Mouse (Mus musculus) 3134 (cell line): ENCODE results near the gene Gm37240.
"Not testable (repeated sequence)": the region's sequence is repeated elsewhere in the genome, so short reads cannot be mapped to it uniquely, and the experiment has no call there.

Experiments
- DNase-seq: peaks from one replicate; pipeline ENCODE4 v3.0.0-alpha.2; 2011; ENCODE audit warnings: low spot score; ENCODE audit not compliant: insufficient read length; ENCODE audit errors: extremely low read depth

The Gm37240 gene

DNA sequence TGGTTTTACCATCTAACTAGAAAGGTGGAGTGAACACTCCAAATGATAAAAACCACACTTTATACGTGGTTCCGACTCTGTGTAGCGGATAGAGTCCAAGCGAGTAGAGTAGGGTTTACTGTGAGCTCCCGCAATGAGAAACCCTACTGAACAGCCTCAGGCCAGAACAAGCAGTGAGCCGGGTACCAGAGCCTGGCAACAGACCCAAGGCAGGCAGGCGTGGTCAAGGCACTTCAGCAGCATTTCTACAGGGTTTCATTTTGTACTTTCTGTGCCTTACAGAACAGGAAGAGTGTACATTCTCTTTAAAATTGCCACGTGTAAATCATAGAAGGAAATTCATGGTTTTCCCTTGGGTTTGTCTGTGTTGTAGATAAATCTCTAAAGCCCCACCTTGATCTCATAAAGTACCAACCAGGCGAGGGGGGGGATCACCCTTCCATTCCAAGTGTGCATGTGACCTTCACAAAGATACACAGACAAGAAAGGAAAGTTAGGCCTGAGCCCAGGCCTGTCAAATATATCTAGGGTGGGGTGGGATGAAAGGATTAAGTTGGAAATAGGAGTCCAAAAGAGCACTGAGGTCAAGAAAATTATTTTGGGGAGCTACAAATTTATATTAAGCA is 1285.3 kb downstream of the Gm37240 start:
- DNase-seq: no peak

DNA sequence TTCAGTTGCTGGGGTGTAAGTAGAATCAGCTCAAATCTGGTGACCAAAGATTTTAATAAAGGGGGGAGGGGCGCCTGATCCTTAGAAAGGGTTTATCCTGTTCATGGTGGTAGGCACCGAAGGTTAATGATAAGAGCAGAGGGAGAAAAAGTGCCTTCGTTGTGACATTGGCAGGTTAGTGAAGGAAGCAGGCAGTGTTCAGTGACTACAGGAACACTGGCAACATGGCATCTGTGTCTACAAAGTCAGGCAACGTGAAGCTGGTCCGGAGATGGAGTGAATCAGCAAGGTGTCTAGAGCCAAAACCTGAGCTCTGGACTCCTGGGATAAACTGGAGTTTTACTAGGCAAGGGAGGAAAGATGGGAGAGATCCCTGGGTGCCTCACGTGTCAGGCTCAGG is 1288.6 kb downstream of the Gm37240 start:
- DNase-seq: no peak

DNA sequence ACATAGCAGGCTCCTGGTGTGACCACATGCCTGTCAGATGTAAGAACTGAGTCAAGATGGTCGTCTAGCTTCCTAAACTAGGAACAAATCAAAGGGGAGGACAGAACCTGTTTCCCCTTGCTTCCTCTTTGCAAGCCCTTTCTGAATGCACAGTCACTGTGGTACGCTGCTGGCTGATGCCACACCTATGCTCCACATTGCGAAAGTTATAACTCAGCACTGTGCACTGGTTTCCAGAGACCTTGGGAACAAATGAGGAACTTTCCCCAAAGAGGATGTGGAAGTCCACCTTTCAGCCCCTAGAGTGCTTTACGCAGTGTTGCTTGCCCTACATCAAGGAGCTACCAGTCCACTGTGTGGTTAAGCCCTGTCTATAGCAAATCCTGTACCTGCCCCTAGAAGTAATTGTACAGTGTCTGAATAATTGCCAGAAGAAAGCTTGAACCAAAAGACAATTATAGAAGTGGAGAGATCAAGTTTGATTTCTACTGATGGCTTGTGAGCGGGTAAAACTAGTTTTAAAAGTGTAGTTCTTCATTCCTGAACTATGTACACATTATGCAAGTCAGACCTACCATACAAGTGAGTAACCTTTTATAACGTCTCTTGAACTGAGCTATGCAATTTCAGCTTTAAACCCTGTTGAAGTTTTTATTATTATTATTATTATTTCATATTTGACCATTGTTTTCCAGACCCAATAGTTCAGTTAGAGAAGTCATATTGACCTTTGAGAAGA is 1289.2 kb downstream of the Gm37240 start:
- DNase-seq: no peak

DNA sequence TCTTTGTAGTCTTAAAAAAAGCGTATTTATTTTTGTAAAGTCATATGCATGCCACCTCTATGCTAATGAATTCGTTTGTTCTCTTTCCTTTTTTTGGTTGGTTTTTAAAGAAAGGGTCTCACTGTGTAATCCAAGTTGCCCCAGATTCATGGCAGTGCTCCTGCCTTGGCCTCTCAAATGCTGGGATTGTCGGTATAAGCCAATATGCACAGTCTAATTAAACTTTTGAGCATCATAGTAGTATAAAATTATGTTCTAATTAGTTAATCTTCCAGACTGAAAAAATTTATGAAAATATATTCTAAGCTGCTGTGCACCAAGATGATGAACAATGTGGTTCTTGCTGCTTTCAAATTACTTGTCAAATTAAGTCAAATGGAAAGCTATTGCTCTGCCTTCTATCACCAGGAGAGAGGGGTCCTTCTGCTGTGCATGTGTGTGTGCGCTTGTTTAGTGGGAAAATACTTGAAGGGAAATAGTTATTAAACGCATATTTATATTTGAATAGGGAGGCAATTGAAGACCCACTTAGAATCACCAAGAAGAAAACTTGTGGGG is 1291.6 kb downstream of the Gm37240 start:
- DNase-seq: no peak

DNA sequence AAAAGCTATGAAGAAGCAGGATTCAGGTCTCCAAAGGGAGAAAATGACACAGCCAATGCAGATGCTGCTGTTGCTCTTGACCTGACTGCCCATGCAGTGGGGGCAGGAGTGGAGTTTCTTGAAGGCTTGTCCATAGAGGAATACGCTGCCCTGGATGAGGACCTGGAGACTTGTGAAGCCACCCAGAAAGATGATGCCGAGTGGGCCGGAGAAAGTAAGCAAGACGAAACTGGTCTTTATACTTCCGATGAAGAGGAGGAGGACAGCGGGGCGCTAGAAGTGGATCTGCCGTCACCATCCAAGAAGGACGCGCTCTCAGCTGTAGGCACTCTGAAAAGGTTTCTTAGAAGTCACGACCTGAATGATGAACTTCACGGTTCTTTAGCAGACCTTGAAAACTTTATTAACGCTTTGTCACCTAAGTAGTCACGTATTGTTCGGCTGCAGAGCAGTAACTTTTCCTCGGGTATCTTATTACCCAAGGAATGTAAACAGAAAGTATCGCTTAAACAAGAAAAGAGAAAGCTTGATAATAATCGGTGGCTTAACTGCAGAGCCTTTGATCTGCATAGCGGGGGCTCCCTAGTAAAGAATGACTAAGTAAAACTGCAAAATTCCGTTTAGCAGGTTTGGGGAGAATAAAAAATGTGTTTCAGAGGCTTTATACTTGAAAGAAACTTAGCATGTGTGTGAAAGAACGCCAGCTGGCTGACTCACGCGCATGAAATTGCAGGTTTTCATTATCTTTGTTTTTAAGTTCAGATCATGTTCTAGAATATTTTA is 1292.2 kb downstream of the Gm37240 start:
- no peak for DNase-seq

DNA sequence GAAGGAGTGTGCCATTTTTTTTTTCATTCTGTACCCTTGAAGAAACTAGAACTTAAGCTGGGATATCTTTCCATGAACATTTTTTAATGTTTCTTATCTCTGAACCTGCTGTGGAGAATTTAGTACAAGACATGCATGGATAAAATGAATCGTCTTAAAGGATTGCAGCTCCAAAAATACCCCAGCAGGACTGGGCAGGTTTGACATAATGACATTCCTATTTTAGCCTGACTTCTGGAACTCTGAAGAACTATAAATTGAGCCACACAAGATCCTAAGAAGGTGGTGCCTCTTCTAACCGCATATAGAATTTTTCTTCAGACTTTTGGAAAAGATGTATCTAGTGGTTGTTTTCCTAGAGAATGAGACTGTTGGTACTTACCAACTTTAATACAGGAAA is 1294.0 kb downstream of the Gm37240 start, which contains the start of gene Tigd4:
Gene Tigd4, plus strand, starts transcription at position 301 of the 400 bp plus-strand sequence.
- no peak for DNase-seq

DNA sequence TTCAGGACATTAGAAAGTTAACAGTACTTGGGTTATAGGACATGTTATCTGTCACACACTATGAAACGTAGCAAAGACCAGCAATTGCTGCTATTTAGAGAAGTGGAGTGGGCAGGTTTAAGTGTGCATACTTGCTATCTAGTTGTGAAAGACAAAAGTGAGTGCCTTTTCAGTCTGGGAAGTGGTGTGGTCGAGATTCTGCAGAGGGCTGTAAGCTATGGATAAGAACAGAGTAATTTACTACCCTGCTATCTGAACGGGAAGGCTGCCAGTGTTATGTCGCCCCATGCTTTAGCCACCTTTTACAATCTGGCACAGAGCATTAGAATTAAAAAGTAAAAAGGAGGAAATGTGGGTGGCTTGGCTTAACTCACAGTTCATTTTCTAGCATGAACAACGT is 1300.6 kb downstream of the Gm37240 start:
- DNase-seq: no peak

DNA sequence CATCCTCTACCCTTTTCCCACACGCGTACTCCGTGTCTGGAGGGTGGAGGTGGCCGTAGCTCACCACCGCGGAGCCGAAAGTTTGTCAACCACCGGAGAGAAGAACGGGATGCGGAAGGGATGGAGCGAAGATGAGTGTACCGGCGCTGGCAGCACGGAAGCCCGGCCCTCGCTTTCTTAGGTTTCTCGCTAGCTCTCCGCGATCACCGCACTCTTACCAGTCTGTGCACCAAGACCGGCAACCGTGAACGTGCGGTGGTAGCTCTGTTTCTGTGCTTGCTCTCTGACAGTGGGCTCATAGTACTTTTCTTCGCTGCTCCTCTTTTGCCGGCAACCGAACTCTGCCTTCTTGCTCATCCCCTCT is 1304.4 kb downstream of the Gm37240 start:
- no peak for DNase-seq

DNA sequence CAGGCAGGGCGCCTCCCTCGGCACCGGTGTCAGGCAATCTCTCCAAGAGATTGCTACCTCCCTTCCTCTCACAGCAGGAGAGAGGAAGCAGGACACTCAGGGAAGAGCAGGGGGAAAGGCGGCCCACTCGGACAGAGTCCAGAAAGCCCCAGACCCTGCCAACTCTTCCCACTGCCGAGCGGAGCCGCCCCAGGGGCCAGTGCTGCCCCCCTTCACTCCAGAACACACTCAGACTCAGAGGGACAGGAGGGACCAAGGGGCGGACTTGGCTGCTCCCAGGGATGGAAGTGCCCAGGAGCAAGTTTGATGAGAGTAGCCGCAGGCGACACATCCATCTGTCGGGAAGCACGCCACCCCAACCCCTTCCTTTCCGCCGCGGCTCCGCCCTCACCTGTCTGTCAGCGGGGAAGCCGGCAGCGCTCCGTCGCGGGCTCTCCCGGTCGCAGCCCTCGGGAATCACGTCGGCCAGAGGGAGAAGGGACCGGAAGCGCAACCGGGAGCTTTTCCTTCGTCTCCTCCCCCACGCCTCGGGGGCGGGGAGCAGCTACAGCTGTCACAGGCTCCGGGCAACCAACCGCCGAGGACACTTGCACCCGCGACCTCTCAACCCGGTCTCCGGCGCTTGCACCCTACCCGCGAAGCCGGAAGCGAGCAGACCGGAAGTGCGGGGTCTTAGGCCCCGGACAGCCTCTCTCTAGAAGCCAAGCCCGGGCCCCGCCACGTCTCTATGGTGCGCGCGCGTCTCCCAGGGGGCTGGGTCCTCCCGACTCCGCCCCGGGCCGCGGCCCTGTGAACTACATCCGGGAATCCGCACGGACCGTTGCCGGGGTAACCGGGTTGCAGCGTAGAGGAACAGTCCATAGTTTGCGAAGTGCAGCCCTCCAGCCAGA is 1305.0 kb downstream of the Gm37240 start, which contains the start of gene Arfip1:
Gene Arfip1, minus strand, starts transcription at position 603 of the 890 bp plus-strand sequence.
- peak; percentile 97 for DNase-seq

DNA sequence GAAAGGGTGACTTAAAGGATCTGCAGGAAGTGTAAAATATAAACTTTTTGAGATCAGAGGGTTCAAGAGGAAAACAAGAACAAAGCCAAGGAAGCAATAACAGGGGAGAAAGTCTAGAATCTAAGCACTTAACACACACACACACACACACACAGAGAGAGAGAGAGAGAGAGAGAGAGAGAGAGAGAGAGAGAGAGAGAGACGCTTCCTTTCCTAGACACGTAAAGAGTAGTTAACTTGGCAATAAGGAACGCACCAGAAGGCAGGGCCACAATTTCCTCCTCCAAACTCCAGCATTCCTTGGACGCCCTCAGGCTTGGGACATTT is 1305.7 kb downstream of the Gm37240 start:
- DNase-seq: no peak

DNA sequence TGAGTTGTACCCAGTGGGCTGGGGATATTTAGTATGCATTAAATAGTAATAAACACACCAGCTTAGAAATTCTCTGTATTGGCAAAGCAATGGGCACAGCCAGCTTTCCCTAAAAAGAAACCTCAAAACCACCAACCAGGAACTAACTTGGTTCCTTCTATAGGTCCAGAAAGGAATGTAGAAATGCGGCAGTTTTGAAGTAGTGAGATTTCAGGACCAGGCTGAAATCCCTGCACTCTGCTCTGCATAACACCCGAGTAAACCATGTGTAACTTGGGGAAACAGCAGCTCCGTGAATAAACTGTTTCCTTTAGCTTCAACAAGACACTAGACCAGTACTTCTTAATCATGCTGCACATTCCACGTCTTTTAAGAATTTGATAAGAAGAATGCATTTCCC is 1306.6 kb downstream of the Gm37240 start:
- DNase-seq: no peak

DNA sequence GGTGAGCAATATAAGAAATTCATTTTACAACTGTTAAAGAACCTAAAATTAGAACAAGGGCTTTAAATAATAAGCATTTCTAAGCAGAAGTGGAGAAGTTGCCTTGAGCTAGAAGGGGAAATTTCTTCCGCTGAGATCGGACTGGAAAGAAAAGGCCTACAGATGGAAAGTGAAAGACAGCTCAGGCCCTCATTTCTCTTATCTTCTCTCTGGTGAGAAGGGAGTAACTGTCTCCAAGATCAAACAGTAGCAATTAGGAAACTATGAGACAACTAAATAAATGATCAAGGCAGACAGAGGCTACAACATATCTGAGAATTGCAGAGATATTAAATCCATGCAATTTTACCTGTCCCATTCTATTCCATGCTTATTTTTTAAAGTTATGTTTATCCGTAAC is 1316.8 kb downstream of the Gm37240 start:
- no peak for DNase-seq

DNA sequence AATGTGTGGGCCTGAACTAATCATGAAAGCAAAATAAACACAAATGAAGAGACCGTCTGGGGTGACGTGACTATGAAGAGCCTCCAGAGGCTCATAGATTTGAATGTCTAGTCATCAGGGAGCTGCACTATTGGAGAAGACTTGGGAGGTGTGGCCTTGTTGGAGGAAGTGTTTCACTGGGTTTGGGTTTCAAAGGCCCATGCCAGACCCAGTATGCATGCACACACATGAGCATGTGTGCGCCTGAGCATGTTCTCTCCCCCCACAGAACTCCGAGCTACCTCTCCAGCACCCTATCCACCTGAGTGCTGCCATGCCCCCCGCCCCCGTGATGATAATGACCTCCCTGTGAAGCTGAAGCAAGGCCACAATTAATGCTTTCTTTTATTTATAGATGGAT is 1317.7 kb downstream of the Gm37240 start:
- DNase-seq: no peak

DNA sequence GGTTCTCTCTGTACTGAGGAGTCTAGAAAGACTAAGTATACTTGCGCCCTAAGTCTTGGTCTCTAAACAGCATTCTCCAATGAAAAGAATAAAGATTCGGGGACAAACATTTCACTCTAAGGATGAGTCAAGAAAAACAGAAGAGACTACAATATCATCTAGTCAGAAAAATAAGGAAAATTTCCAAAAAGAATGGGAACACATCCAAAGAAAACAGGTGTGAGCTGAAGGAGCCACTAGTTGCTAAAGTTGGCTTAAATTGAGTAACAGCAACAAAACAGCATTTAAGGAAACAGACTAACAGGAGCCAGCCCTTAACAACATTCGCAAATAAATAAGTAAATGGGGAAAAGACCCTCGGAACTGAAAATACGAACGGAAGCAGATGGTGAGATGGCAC is 1318.8 kb downstream of the Gm37240 start:
- no peak for DNase-seq

DNA sequence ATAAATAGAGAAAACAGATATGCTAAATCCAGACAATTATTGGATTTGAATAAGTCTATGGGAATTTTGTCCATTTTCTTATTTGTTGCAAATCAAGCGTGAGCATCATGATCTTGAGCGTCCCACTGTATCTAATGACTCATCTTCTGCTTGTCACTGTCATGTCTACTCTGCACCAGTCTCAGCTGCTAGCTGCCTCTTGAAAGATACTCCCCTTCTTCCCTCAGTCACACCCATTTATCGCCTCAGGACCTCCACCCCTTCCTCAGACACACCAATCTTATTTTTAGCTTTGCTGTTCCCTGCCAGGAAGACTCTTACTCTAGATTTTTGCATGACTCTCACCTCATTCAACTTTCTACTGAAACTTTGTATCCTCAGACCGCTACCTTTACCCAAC is 1323.9 kb downstream of the Gm37240 start:
- no peak for DNase-seq

DNA sequence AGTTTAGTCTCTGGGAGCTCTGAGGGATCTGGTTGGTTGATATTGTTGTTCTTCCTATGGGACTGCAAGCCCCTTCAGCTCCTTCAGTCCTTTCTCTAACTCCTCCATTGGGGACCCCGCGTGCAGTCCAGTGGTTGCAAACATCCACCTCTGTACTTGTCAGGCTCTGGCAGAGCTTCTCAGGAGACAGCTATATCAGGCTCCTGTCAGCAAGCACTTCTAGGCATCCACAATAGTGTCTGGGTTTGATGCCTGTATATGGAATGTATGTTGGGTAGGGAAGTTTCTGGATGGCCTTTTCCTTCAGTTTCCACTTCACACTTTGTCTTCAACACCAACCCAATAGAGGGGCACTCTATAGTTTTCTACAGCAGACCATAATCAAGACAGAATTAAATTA is 1324.4 kb downstream of the Gm37240 start:
- not testable (repeated sequence) for DNase-seq

DNA sequence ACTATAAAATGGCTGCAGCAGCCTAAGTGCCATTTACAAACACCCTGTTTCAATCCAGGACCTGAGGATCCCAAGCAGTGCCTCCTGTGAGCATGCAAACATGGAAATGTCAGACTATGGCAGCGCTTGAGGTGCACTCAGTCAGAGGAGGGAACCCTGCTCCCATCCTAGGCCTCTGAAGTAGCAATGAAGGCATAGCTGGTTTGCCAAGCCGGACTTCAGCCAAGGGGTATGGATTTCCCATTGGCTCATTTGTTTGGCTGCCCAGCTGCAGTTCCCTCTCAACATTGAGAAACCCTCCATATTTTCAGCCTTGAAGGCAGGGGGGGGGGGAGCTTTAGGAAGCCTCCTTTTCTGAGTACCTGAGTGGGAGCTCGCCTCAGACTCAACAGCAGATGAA is 1329.0 kb downstream of the Gm37240 start:
- no peak for DNase-seq

DNA sequence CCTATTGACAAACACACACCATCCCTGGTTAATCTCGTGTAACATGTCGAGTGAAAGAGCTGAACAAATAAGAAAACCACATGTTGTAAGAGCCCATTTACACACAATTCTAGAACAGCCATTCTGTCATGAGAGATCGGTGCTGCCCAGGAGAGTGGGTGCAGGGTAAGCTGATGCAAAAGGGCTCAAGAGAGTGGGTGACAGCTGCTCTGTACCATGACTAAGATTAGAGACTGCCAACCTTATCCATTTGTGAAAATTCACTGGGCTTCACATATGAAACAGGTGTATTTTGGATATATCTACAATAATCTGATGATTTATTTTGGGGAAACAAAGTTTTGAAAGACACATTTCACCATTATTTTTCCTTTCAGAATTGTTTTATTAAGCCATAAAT is 1331.5 kb downstream of the Gm37240 start:
- no peak for DNase-seq

DNA sequence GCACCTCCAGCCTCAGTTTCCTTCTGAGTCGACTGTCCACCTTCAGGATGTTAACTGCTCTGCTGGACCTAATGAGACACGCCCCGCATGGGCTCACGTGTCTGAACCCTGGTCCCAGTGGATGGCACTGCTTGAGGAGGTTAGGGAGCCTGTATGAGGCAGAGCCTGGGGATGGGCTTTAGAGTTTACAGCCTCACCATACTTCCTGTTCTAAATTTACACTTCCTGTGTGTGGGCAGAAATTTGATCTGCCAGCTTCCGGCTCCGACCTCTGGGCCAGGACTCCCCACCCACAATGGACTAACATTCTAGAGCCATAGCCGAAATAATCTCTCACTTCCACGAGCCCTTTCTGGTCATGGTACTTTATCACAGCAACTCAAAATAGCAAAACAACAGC is 1340.1 kb downstream of the Gm37240 start:
- no peak for DNase-seq

DNA sequence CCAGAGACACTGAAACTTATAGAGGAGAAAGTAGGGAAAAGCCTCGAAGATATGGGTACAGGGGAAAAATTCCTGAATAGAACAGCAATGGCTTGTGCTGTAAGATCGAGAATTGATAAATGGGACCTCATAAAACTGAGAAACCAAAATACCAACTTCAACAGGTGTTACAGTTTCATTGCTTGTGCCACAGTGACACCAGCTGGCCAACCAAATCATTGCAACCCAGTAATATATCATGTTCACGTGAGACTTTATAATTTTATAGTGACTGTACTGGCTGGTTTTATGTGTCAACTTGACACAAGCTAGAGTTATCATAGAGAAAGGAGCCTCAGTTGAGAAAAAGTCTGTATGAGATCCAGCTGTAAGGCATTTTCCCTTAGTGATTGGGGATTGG is 1344.9 kb downstream of the Gm37240 start:
- DNase-seq: not testable (repeated sequence)

DNA sequence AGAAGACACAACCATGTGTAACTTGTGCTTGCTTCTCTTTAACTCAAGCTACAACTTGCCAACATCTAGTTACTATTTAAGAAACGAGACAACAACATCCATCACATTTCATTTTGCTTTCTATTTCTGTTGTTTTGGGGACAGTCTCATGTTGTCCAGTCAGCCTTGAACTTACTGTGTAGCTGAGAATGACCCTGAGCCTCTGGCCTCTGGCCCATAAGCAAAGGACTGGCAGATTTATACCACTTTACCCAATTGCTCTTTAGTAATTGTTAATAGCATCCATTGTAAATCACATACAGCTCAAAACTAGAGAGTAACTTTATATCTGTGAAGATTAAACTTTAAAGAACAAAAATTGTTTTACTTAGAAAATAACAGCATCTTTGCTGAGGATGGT is 1345.4 kb downstream of the Gm37240 start:
- no peak for DNase-seq
